In the genomic region with DNA sequence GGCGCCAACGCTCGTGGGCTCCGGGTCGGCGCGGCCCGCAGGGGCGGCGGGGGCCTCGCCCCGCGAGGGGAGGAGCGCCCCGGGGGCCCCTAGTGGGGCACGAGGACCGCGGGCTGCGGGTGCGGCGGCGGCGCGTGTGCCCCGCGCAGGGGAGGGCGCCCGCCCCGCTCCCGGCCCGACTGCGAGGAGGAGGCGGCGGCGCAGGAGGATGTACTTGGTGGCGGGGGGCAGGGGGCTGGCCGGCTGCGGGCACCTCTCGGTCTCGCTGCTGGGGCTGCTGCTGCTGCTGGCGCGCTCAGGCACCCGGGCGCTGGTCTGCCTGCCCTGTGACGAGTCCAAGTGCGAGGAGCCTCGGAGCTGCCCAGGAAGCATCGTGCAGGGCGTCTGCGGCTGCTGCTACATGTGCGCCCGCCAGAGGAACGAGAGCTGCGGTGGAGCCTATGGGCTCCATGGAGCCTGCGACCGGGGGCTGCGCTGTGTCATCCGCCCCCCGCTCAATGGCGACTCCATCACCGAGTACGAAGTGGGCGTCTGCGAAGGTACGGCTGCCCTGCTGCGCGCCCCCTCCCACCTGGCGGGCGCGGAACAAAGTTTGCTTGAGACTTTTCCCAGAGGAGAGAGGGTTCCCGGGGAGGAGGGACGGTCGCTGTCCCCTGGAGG, we compare ENCODE assay signal across 8 mouse cellular contexts. TPM values are rescaled to one million over a fixed set of nuclear protein-coding genes. Genes with fewer than 3 reads are reported as not detected.
DNase-seq lines count a peak whose midpoint lies in the region; ATAC-seq lines count a peak whose summit lies in the region.

No protein-coding gene starts in this region.

- peak; percentile 49 for DNase-seq in layer of hippocampus, adult 11-12 months (ENCODE audit: low spot score)
- no peak for DNase-seq in layer of hippocampus, adult 9-10 months (ENCODE audit: low spot score)
- DNase-seq in cerebellum, postnatal 14 days: peak; percentile 42 to 59
- peak; percentile 56 for DNase-seq in gastrocnemius, postnatal 25 days
- peak; percentile 48 for DNase-seq in liver
- DNase-seq in splenic B cell, adult 2 months (ENCODE audit: low read depth, low spot score): peak; percentile 45

- peak overlapping the region; percentile 94 for H3K27ac ChIP-seq in intestine, embryonic 15.5 days
- H3K27ac ChIP-seq in midbrain, embryonic 15.5 days: peak overlapping the region; percentile 93

- H3K4me1 ChIP-seq in intestine, embryonic 15.5 days (replicated peaks): peaks cover 17% of the 10 kb centered on the region
- H3K4me1 ChIP-seq in midbrain, embryonic 15.5 days: peaks cover 40% of the 10 kb centered on the region

- ATAC-seq in intestine, embryonic 15.5 days: peak; percentile 53
- peak; percentile 63 for ATAC-seq in midbrain, embryonic 15.5 days (replicated peaks)

- peak overlapping the region; percentile 84 for H3K4me2 ChIP-seq in intestine, embryonic 15.5 days (replicated peaks)
- peak overlapping the region; percentile 76 for H3K4me2 ChIP-seq in midbrain, embryonic 15.5 days

- peak overlapping the region; percentile 85 for H3K9ac ChIP-seq in intestine, embryonic 15.5 days
- peak overlapping the region; percentile 78 for H3K9ac ChIP-seq in midbrain, embryonic 15.5 days

- under 1% methylated on average over 58 of the region's 73 CpGs for WGBS in intestine, embryonic 15.5 days
- WGBS in midbrain, embryonic 15.5 days: under 1% methylated on average over 67 of the region's 73 CpGs

- no peaks in the 10 kb centered on the region for H3K36me3 ChIP-seq in intestine, embryonic 15.5 days
- H3K36me3 ChIP-seq in midbrain, embryonic 15.5 days (replicated peaks): no peaks in the 10 kb centered on the region
- no peaks in the 10 kb centered on the region for H3K36me3 ChIP-seq in splenic B cell, adult 2 months (ENCODE audit: control insufficient read depth, insufficient read depth, low read length, poor library complexity, severe bottlenecking)

- H3K9me3 ChIP-seq in intestine, embryonic 15.5 days: no peaks in the 10 kb centered on the region
- no peaks in the 10 kb centered on the region for H3K9me3 ChIP-seq in midbrain, embryonic 15.5 days

- H3K4me3 ChIP-seq in intestine, embryonic 15.5 days (replicated peaks): peak overlapping the region; percentile 92
- peak overlapping the region; percentile 95 for H3K4me3 ChIP-seq in midbrain, embryonic 15.5 days

- 0 out of 2 replicates have a peak, but pooled peaks cover 2% of the 10 kb centered on the region for H3K27me3 ChIP-seq in intestine, embryonic 15.5 days (replicated peaks)
- no peaks in the 10 kb centered on the region for H3K27me3 ChIP-seq in midbrain, embryonic 15.5 days (replicated peaks)
- no peaks in the 10 kb centered on the region; the same call in 1 of the 2 replicates for H3K27me3 ChIP-seq in splenic B cell, adult 2 months (ENCODE audit: control insufficient read depth, insufficient read depth, low read length, poor library complexity, severe bottlenecking)

RNA-seq across cellular contexts. Expression of a gene that starts 0.6 kb away (rescaled TPM):
- 10 to 100 TPM; 22.1 to 22.9 TPM for total RNA-seq in gastrocnemius, postnatal 25 days (2021)
- 5.8 and 5.9 TPM in 2 replicates for polyA plus RNA-seq in intestine, embryonic 15.5 days (2015; fragmentation: Nextera tagmentation; extraction: Ambion mirVana)
- polyA plus RNA-seq in midbrain, embryonic 15.5 days (2015; fragmentation: Nextera tagmentation; extraction: Ambion mirVana): 11.6 and 13.1 TPM in 2 replicates
